9 mouse cellular contexts compared by ENCODE assay signal in genomic region chr4:129125736-129126451, GRCm38 (mm10). TPM values are rescaled to one million over a fixed set of nuclear protein-coding genes. Genes with fewer than 3 reads are reported as not detected.
A peak's percentile ranks its signal among the peaks of the same experiment; 100 is the strongest.
DNase-seq lines count a peak whose midpoint lies in the region; ATAC-seq and TF ChIP-seq lines count a peak whose summit lies in the region.
"Had no signal": no experiment of that assay in that cellular context is flagged by ENCODE, and none has a peak within 500 bp of the region (broad histone marks: within the 10 kb centered on the region; RNA-seq: fewer than 3 reads in every experiment).

No protein-coding gene starts in this region.

- no peak overlapping the region for H3K9ac ChIP-seq in hindbrain, embryonic 12.5 days
- no peak overlapping the region for H3K9ac ChIP-seq in lung, embryonic 15.5 days
- H3K9ac ChIP-seq in stomach, postnatal 0 days (ENCODE audit: low read length), result no peak overlapping the region

- WGBS in hindbrain, embryonic 12.5 days, result 17% methylated on average over 19 of the region's 19 CpGs
- WGBS in lung, embryonic 15.5 days, result 5% methylated on average over 19 of the region's 19 CpGs
- 11% methylated on average over 19 of the region's 19 CpGs for WGBS in stomach, postnatal 0 days

- no peak overlapping the region for H3K4me3 ChIP-seq in hindbrain, embryonic 12.5 days
- H3K4me3 ChIP-seq in lung, embryonic 15.5 days, result peak overlapping the region; percentile 23
- H3K4me3 ChIP-seq in stomach, postnatal 0 days (ENCODE audit: low read depth, low read length), result no peak overlapping the region

- no peak for TF ChIP-seq EP300 in stomach, postnatal 0 days (optimal IDR thresholded peaks at IDR 0.05)

- H3K36me3 ChIP-seq in hindbrain, embryonic 12.5 days, result no peaks in the 10 kb centered on the region
- no peaks in the 10 kb centered on the region for H3K36me3 ChIP-seq in lung, embryonic 15.5 days
- H3K36me3 ChIP-seq in stomach, postnatal 0 days (ENCODE audit: control insufficient read depth, insufficient read depth, low read length), result no peaks in the 10 kb centered on the region
- H3K36me3 ChIP-seq: G1E had no signal

- no peaks in the 10 kb centered on the region for H3K9me3 ChIP-seq in hindbrain, embryonic 12.5 days (replicated peaks)
- no peaks in the 10 kb centered on the region for H3K9me3 ChIP-seq in lung, embryonic 15.5 days
- H3K9me3 ChIP-seq in stomach, postnatal 0 days (ENCODE audit: control insufficient read depth, low read length), result no peaks in the 10 kb centered on the region
- H3K9me3 ChIP-seq: G1E had no signal

- H3K27me3 ChIP-seq in hindbrain, embryonic 12.5 days, result peaks cover 42% of the 10 kb centered on the region
- H3K27me3 ChIP-seq in lung, embryonic 15.5 days, result peaks cover 57% of the 10 kb centered on the region
- no peaks in the 10 kb centered on the region for H3K27me3 ChIP-seq in stomach, postnatal 0 days (ENCODE audit: control insufficient read depth, insufficient read depth, low read length)

- H3K4me2 ChIP-seq in hindbrain, embryonic 12.5 days (replicated peaks), result peak overlapping the region; percentile 30
- peak overlapping the region; percentile 45 for H3K4me2 ChIP-seq in lung, embryonic 15.5 days
- H3K4me2 ChIP-seq in stomach, postnatal 0 days (replicated peaks; ENCODE audit: low read depth), result peak overlapping the region; percentile 8; the same call in 1 of the 2 replicates

- no peak overlapping the region for H3K27ac ChIP-seq in hindbrain, embryonic 12.5 days
- peak overlapping the region; percentile 81 for H3K27ac ChIP-seq in lung, embryonic 15.5 days
- H3K27ac ChIP-seq in stomach, postnatal 0 days (replicated peaks), result no peak overlapping the region

- ATAC-seq in hindbrain, embryonic 12.5 days (ENCODE audit: low FRiP score), result no peak
- peak; percentile 67 for ATAC-seq in lung, embryonic 15.5 days (ENCODE audit: borderline replicate concordance, extremely low read depth, low FRiP score, low TSS enrichment)
- ATAC-seq in stomach, postnatal 0 days (ENCODE audit: low FRiP score, low TSS enrichment), result no peak; the same call in 1 of the 2 replicates

- TF ChIP-seq CTCF in stomach, postnatal 0 days (IDR thresholded peaks at IDR 0.05; ENCODE audit: low read depth), result no peak

- peaks cover 65% of the 10 kb centered on the region for H3K4me1 ChIP-seq in hindbrain, embryonic 12.5 days
- H3K4me1 ChIP-seq in lung, embryonic 15.5 days, result peaks cover 41% of the 10 kb centered on the region
- peaks cover 3% of the 10 kb centered on the region for H3K4me1 ChIP-seq in stomach, postnatal 0 days (replicated peaks; ENCODE audit: control insufficient read depth, insufficient read depth)

- DNase-seq in heart, adult 11 months, result peak; percentile 98
- DNase-seq in heart, adult 8-10 months (ENCODE audit: low spot score), result no peak
- DNase-seq in fat pad, adult 2 months (ENCODE audit: extremely low read depth, low read depth, low spot score), result peak; percentile 51
- no peak for DNase-seq in stomach, postnatal 0 days (ENCODE audit: low spot score)
- no peak for DNase-seq in right cerebral cortex, postnatal 36 days (ENCODE audit: low spot score in 2 of 2)
- no peak for DNase-seq in spleen, postnatal 36 days (ENCODE audit: low spot score in 2 of 2)

RNA-seq across cellular contexts. Expression of gene Hpca, which starts 4.1 kb away (rescaled TPM):
- under 1 TPM in 3 of 4 experiments, not detected in 1; 0.22 to 0.44 (median 0.33) TPM for total RNA-seq in heart, adult 8-10 months (2022)
- 8.8 and 12.1 TPM in 2 replicates for polyA plus RNA-seq in hindbrain, embryonic 12.5 days (2016; fragmentation: Nextera tagmentation; extraction: Ambion mirVana)
- 2.3 and 2.6 TPM in 2 replicates for polyA plus RNA-seq in lung, embryonic 15.5 days (2015; fragmentation: Nextera tagmentation; extraction: Ambion mirVana)
- polyA plus RNA-seq in stomach, postnatal 0 days (2015; fragmentation: Nextera tagmentation; extraction: Ambion mirVana), result 0.91 and 0.99 TPM in 2 replicates
- total RNA-seq: G1E had no signal
- polyA plus RNA-seq: G1E had no signal

RNA-seq across cellular contexts. Expression of gene Fndc5, which starts 10.9 kb away (rescaled TPM):
- total RNA-seq in heart, adult 8-10 months (2022), result 100 to 1,000 TPM; 334 to 410 (median 360) TPM
- 3.9 and 6.2 TPM in 2 replicates for polyA plus RNA-seq in hindbrain, embryonic 12.5 days (2016; fragmentation: Nextera tagmentation; extraction: Ambion mirVana)
- polyA plus RNA-seq in lung, embryonic 15.5 days (2015; fragmentation: Nextera tagmentation; extraction: Ambion mirVana), result 2.7 and 3.7 TPM in 2 replicates
- 2.0 and 2.4 TPM in 2 replicates for polyA plus RNA-seq in stomach, postnatal 0 days (2015; fragmentation: Nextera tagmentation; extraction: Ambion mirVana)

RNA-seq across cellular contexts. Expression of gene Tmem54, which starts 20.5 kb away (rescaled TPM):
- total RNA-seq in heart, adult 8-10 months (2022), result not detected
- polyA plus RNA-seq in hindbrain, embryonic 12.5 days (2016; fragmentation: Nextera tagmentation; extraction: Ambion mirVana), result 1.1 and 1.7 TPM in 2 replicates
- 16.7 and 18.8 TPM in 2 replicates for polyA plus RNA-seq in lung, embryonic 15.5 days (2015; fragmentation: Nextera tagmentation; extraction: Ambion mirVana)
- 106 and 115 TPM in 2 replicates for polyA plus RNA-seq in stomach, postnatal 0 days (2015; fragmentation: Nextera tagmentation; extraction: Ambion mirVana)
- total RNA-seq: G1E had no signal
- polyA plus RNA-seq: G1E had no signal

Comparison
In these comparisons a context has a peak if more than half of its experiments do, and no peak if none do; other contexts are left out.
1. DNase-seq: peak in heart, adult 11 months (single experiment) and fat pad, adult 2 months (single experiment); none in heart, adult 8-10 months (single experiment), stomach, postnatal 0 days (single experiment), right cerebral cortex, postnatal 36 days (0 of 2) and spleen, postnatal 36 days (0 of 2).
2. Peak in every context shown above with its lines, with median percentiles within 50 percentile points of each other: H3K4me2 ChIP-seq.